Mouse (Mus musculus): ENCODE measurements at regions not wholly inside any gene's neighbourhood (a gene's known extent, or its start where the extent isn't known, plus 50 kb on each side); places are given as distances from the start of the nearest gene placed in this dataset.
A peak's percentile ranks its signal among the peaks of the same experiment; 100 is the strongest.

GRCm38 (mm10) chr1:159429926-159430325, 93.6 kb upstream of the Tnr start:
- Histone ChIP-seq H3K27me3 (replicated peaks; ENCODE audit: control insufficient read depth, insufficient read depth, low read length) (no peaks in the 10 kb centered on the region), H3K4me3 (ENCODE audit: low read depth, low read length) (no peak overlapping the region), H3K4me1 (ENCODE audit: control insufficient read depth, insufficient read depth, low read length) (no peaks in the 10 kb centered on the region), H3K9ac (ENCODE audit: low read length) (no peak overlapping the region), H3K36me3 (ENCODE audit: control insufficient read depth, insufficient read depth, low read length) (no peaks in the 10 kb centered on the region), H3K27ac (ENCODE audit: low read depth, low read length) (no peak overlapping the region), H3K4me2 (ENCODE audit: low read length) (no peak overlapping the region), H3K9me3 (replicated peaks; ENCODE audit: control insufficient read depth, low read length) (no peaks in the 10 kb centered on the region)
- no peak for DNase-seq (ENCODE audit: low spot score)
- ATAC-seq = no peak

- H3K4me1 ChIP-seq (ENCODE audit: control insufficient read depth, insufficient read depth, low read length) = no peaks in the 10 kb centered on the region
- H3K9ac ChIP-seq (ENCODE audit: low read length) = no peak overlapping the region
- H3K9me3 ChIP-seq (replicated peaks; ENCODE audit: control insufficient read depth, low read length) = no peaks in the 10 kb centered on the region
- H3K4me2 ChIP-seq (ENCODE audit: low read length) = no peak overlapping the region
- ATAC-seq (no peak), DNase-seq (ENCODE audit: low spot score) (no peak)
- no peaks in the 10 kb centered on the region for H3K27me3 ChIP-seq (replicated peaks; ENCODE audit: control insufficient read depth, insufficient read depth, low read length)
- 93% methylated on average over 4 of the region's 4 CpGs for WGBS
- no peak overlapping the region for H3K27ac ChIP-seq (ENCODE audit: low read depth, low read length)
- no peak overlapping the region for H3K4me3 ChIP-seq (ENCODE audit: low read depth, low read length)
- no peaks in the 10 kb centered on the region for H3K36me3 ChIP-seq (ENCODE audit: control insufficient read depth, insufficient read depth, low read length)
These were observed 90.0 kb upstream of the Tnr start for GRCm38 (mm10) chr1:159433521-159433920.

GRCm38 (mm10) chr1:159440770-159441169, 82.8 kb upstream of the Tnr start:
- 91% methylated on average over 1 of the region's 1 CpGs for WGBS
- H3K27ac ChIP-seq (ENCODE audit: low read depth, low read length) = no peak overlapping the region
- no peaks in the 10 kb centered on the region for H3K4me1 ChIP-seq (ENCODE audit: control insufficient read depth, insufficient read depth, low read length)
- no peaks in the 10 kb centered on the region for H3K36me3 ChIP-seq (ENCODE audit: control insufficient read depth, insufficient read depth, low read length)
- H3K27me3 ChIP-seq (replicated peaks; ENCODE audit: control insufficient read depth, insufficient read depth, low read length) = no peaks in the 10 kb centered on the region
- H3K4me3 ChIP-seq (ENCODE audit: low read depth, low read length) = no peak overlapping the region
- ATAC-seq = no peak
- H3K4me2 ChIP-seq (ENCODE audit: low read length) = no peak overlapping the region
- H3K9me3 ChIP-seq (replicated peaks; ENCODE audit: control insufficient read depth, low read length) = no peaks in the 10 kb centered on the region
- H3K9ac ChIP-seq (ENCODE audit: low read length) = no peak overlapping the region
- DNase-seq (ENCODE audit: low spot score) = no peak

GRCm38 (mm10) chr1:159444093-159444492, 79.5 kb upstream of the Tnr start:
- Histone ChIP-seq H3K4me3 (ENCODE audit: low read depth, low read length) (no peak overlapping the region), H3K9ac (ENCODE audit: low read length) (no peak overlapping the region), H3K9me3 (replicated peaks; ENCODE audit: control insufficient read depth, low read length) (no peaks in the 10 kb centered on the region), H3K27me3 (replicated peaks; ENCODE audit: control insufficient read depth, insufficient read depth, low read length) (no peaks in the 10 kb centered on the region), H3K4me2 (ENCODE audit: low read length) (no peak overlapping the region), H3K36me3 (ENCODE audit: control insufficient read depth, insufficient read depth, low read length) (no peaks in the 10 kb centered on the region), H3K4me1 (ENCODE audit: control insufficient read depth, insufficient read depth, low read length) (no peaks in the 10 kb centered on the region), H3K27ac (ENCODE audit: low read depth, low read length) (no peak overlapping the region)
- ATAC-seq (no peak), DNase-seq (ENCODE audit: low spot score) (no peak)
- WGBS = 83% methylated on average over 1 of the region's 1 CpGs

- Histone ChIP-seq H3K4me2 (ENCODE audit: low read length) (no peak overlapping the region), H3K36me3 (ENCODE audit: control insufficient read depth, insufficient read depth, low read length) (no peaks in the 10 kb centered on the region), H3K4me3 (ENCODE audit: low read depth, low read length) (no peak overlapping the region), H3K27me3 (replicated peaks; ENCODE audit: control insufficient read depth, insufficient read depth, low read length) (no peaks in the 10 kb centered on the region), H3K9ac (ENCODE audit: low read length) (no peak overlapping the region), H3K4me1 (ENCODE audit: control insufficient read depth, insufficient read depth, low read length) (no peaks in the 10 kb centered on the region), H3K9me3 (replicated peaks; ENCODE audit: control insufficient read depth, low read length) (no peaks in the 10 kb centered on the region), H3K27ac (ENCODE audit: low read depth, low read length) (no peak overlapping the region)
- 40% methylated on average over 1 of the region's 1 CpGs for WGBS
- DNase-seq (ENCODE audit: low spot score) = peak; percentile 25
- ATAC-seq = no peak
These were observed 78.1 kb upstream of the Tnr start for GRCm38 (mm10) chr1:159445465-159445864.

GRCm38 (mm10) chr1:159451462-159451861, 72.1 kb upstream of the Tnr start:
- Histone ChIP-seq H3K27me3 (replicated peaks; ENCODE audit: control insufficient read depth, insufficient read depth, low read length) (no peaks in the 10 kb centered on the region), H3K9ac (ENCODE audit: low read length) (no peak overlapping the region), H3K9me3 (replicated peaks; ENCODE audit: control insufficient read depth, low read length) (no peaks in the 10 kb centered on the region), H3K27ac (ENCODE audit: low read depth, low read length) (no peak overlapping the region), H3K4me3 (ENCODE audit: low read depth, low read length) (no peak overlapping the region), H3K4me1 (ENCODE audit: control insufficient read depth, insufficient read depth, low read length) (no peaks in the 10 kb centered on the region), H3K36me3 (ENCODE audit: control insufficient read depth, insufficient read depth, low read length) (no peaks in the 10 kb centered on the region), H3K4me2 (ENCODE audit: low read length) (no peak overlapping the region)
- WGBS = 81% methylated on average over 3 of the region's 3 CpGs
- DNase-seq (ENCODE audit: low spot score) (no peak), ATAC-seq (no peak)

- 74% methylated on average over 4 of the region's 4 CpGs for WGBS
- no peaks in the 10 kb centered on the region for H3K9me3 ChIP-seq (replicated peaks; ENCODE audit: control insufficient read depth, low read length)
- no peak for ATAC-seq
These were observed 62.7 kb upstream of the Tnr start for GRCm38 (mm10) chr1:159460876-159461275.

GRCm38 (mm10) chr1:159470941-159471340, 52.6 kb upstream of the Tnr start:
- Histone ChIP-seq H3K4me1 (ENCODE audit: control insufficient read depth, insufficient read depth, low read length) (no peaks in the 10 kb centered on the region), H3K27ac (ENCODE audit: low read depth, low read length) (no peak overlapping the region), H3K4me3 (ENCODE audit: low read depth, low read length) (no peak overlapping the region), H3K36me3 (ENCODE audit: control insufficient read depth, insufficient read depth, low read length) (no peaks in the 10 kb centered on the region), H3K9me3 (replicated peaks; ENCODE audit: control insufficient read depth, low read length) (no peaks in the 10 kb centered on the region), H3K4me2 (ENCODE audit: low read length) (no peak overlapping the region), H3K27me3 (replicated peaks; ENCODE audit: control insufficient read depth, insufficient read depth, low read length) (no peaks in the 10 kb centered on the region), H3K9ac (ENCODE audit: low read length) (no peak overlapping the region)
- DNase-seq (ENCODE audit: low spot score) (peak; percentile 4), ATAC-seq (no peak)

More at GRCm38 (mm10) chr1:159460876-159461275, 62.7 kb upstream of the Tnr start:
- no peak overlapping the region for H3K4me2 ChIP-seq (ENCODE audit: low read length)
- DNase-seq (ENCODE audit: low spot score) = no peak
- no peaks in the 10 kb centered on the region for H3K4me1 ChIP-seq (ENCODE audit: control insufficient read depth, insufficient read depth, low read length)
- H3K27me3 ChIP-seq (replicated peaks; ENCODE audit: control insufficient read depth, insufficient read depth, low read length) = no peaks in the 10 kb centered on the region
- H3K9ac ChIP-seq (ENCODE audit: low read length) = no peak overlapping the region
- no peak overlapping the region for H3K4me3 ChIP-seq (ENCODE audit: low read depth, low read length)
- H3K36me3 ChIP-seq (ENCODE audit: control insufficient read depth, insufficient read depth, low read length) = no peaks in the 10 kb centered on the region
- H3K27ac ChIP-seq (ENCODE audit: low read depth, low read length) = no peak overlapping the region

Data from forebrain, embryonic 14.5 days (tissue).